Mouse (Mus musculus) lung, postnatal 0 days (tissue): ENCODE results near the gene Gltp.

ENCODE experiments used
- CTCF ChIP-seq: IDR thresholded peaks from 2 replicates; pipeline ENCODE4 v1.5.1; 2016; ENCODE audit warnings: antibody characterized with exemption, mild to moderate bottlenecking
- EP300 ChIP-seq: IDR thresholded peaks from 2 replicates; pipeline ENCODE4 v1.6.1; 2016; ENCODE audit warnings: antibody characterized with exemption, mild to moderate bottlenecking, control low read depth

DNA sequence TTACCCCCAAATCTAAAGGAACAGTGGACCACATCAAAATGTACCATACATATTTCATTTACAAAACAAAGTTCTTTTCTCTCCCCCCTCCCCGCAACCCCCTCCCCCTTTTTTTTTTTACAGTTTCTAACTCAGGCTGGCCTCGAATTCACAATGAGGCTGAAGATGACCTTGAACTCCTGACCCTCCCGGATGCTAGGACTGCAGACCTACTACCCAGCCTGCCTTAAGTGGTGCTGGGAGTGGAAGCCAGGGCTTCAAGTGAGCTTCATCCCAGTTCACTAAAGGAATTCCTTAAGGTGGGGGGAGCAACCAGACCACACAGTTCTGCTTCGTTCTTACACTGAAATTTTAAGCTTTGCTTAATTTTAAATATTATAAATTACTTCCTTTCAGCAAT lies 26.6 kb downstream of the Gltp start:
- TF ChIP-seq CTCF (no peak), EP300 (no peak)
